Mouse (Mus musculus): ENCODE data around the gene Cavin4. TPM values are rescaled to one million over a fixed set of nuclear protein-coding genes. Genes with fewer than 3 reads are reported as not detected.

Cavin4 gene
- total and polyA plus RNA-seq, 2 experiments: not detected

DNA sequence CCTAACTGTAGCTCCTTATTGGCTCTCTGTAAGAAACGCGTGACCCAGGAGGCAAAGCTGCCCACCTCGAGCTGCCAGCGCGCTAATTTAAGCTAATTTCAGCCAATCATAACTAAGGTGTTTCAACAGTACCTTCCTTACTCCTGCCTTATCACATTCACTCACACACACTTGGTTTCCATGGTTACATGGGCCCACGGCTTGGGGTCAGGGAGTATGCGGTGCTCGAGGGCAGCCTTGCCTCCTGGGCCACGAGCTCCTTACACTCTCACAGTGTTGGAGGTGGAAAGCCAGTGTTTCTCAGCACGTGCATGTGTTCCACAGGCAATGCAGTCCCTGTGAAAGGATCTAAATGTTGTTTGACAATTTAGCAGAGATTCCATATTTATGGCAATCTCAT is 25.2 kb upstream of the Cavin4 start:
- Histone ChIP-seq H3K27me3 (ENCODE audit: control insufficient read depth, insufficient read depth, low read length) (no peaks in the 10 kb centered on the region), H3K4me1 (ENCODE audit: control insufficient read depth, insufficient read depth, low read length) (no peaks in the 10 kb centered on the region), H3K9ac (ENCODE audit: low read depth, low read length) (no peak overlapping the region), H3K27ac (replicated peaks; ENCODE audit: insufficient read depth, low read depth, low read length) (no peak overlapping the region), H3K36me3 (ENCODE audit: control insufficient read depth, insufficient read depth, low read length) (no peaks in the 10 kb centered on the region), H3K4me3 (ENCODE audit: insufficient read depth, low read depth, low read length) (no peak overlapping the region), H3K79me2 (ENCODE audit: control insufficient read depth, insufficient read depth, low read length) (no peaks in the 10 kb centered on the region)
- TF ChIP-seq POLR2A (IDR thresholded peaks at IDR 0.05; ENCODE audit: extremely low read depth, insufficient read depth, low read length) (no peak), CTCF (IDR thresholded peaks at IDR 0.05; ENCODE audit: low read depth, low read length) (no peak)
- DNase-seq (ENCODE audit: extremely low read depth, low read depth, low spot score): no peak
- WGBS: 89% methylated on average over 10 of the region's 10 CpGs

- H3K4me3 ChIP-seq (ENCODE audit: insufficient read depth, low read depth, low read length): no peak overlapping the region
- no peaks in the 10 kb centered on the region for H3K27me3 ChIP-seq (ENCODE audit: control insufficient read depth, insufficient read depth, low read length)
- H3K4me1 ChIP-seq (ENCODE audit: control insufficient read depth, insufficient read depth, low read length): no peaks in the 10 kb centered on the region
- H3K36me3 ChIP-seq (ENCODE audit: control insufficient read depth, insufficient read depth, low read length): no peaks in the 10 kb centered on the region
- WGBS: 95% methylated on average over 17 of the region's 17 CpGs
- DNase-seq (ENCODE audit: extremely low read depth, low read depth, low spot score): no peak
- H3K27ac ChIP-seq (replicated peaks; ENCODE audit: insufficient read depth, low read depth, low read length): no peak overlapping the region
- TF ChIP-seq CTCF (IDR thresholded peaks at IDR 0.05; ENCODE audit: low read depth, low read length): no peak
- no peak for TF ChIP-seq POLR2A (IDR thresholded peaks at IDR 0.05; ENCODE audit: extremely low read depth, insufficient read depth, low read length)
- H3K9ac ChIP-seq (ENCODE audit: low read depth, low read length): no peak overlapping the region
- no peaks in the 10 kb centered on the region for H3K79me2 ChIP-seq (ENCODE audit: control insufficient read depth, insufficient read depth, low read length)
These were observed 23.8 kb upstream of the Cavin4 start for GRCm38 (mm10) chr4:48639503-48639902.

DNA sequence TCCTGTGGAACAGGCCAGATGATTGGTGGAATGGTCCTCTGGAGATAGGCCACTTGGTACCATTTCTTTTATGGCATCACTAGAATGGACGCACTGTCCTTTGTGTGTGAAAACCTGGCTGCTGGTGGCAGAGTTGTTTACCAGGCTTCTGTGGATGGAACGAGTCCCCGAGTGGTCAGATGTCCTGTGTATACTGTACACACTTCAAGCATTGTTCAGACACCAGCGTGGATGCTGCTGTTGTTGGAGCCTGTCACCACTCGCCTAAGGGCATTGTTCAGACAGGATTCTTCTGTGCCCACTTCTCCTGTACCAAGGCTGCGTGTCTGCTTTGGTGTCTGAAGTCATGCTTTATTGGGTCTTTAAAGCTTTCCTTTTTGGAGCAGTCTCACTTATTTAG is 19.5 kb upstream of the Cavin4 start:
- H3K9ac ChIP-seq (ENCODE audit: low read depth, low read length): no peak overlapping the region
- 89% methylated on average over 6 of the region's 6 CpGs for WGBS
- no peaks in the 10 kb centered on the region for H3K27me3 ChIP-seq (ENCODE audit: control insufficient read depth, insufficient read depth, low read length)
- DNase-seq (ENCODE audit: extremely low read depth, low read depth, low spot score): no peak
- H3K4me3 ChIP-seq (ENCODE audit: insufficient read depth, low read depth, low read length): no peak overlapping the region
- no peak for TF ChIP-seq CTCF (IDR thresholded peaks at IDR 0.05; ENCODE audit: low read depth, low read length)
- TF ChIP-seq POLR2A (IDR thresholded peaks at IDR 0.05; ENCODE audit: extremely low read depth, insufficient read depth, low read length): no peak
- H3K79me2 ChIP-seq (ENCODE audit: control insufficient read depth, insufficient read depth, low read length): no peaks in the 10 kb centered on the region
- H3K36me3 ChIP-seq (ENCODE audit: control insufficient read depth, insufficient read depth, low read length): no peaks in the 10 kb centered on the region
- no peaks in the 10 kb centered on the region for H3K4me1 ChIP-seq (ENCODE audit: control insufficient read depth, insufficient read depth, low read length)
- no peak overlapping the region for H3K27ac ChIP-seq (replicated peaks; ENCODE audit: insufficient read depth, low read depth, low read length)

DNA sequence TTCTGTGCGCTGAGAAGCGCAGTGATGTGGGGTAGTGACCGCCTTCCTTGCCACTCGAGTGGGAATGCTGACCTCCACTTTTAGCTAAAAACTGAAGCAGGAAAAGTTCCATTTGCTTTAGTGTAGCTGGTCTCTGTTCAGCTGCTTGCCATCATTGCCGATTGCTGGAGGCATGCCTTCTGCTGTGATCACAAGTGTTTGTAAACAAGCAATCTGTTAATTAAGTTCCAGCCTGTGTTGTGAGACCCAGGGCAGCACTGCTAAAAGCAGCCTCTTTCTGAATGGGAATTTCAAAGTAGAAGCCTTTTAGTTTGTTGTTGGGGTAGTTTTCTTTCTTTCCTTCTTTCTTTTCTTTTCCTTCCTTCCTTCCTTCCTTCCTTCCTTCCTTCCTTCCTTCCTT is 17.2 kb upstream of the Cavin4 start:
- H3K36me3 ChIP-seq (ENCODE audit: control insufficient read depth, insufficient read depth, low read length): no peaks in the 10 kb centered on the region
- whole genome bisulfite sequencing: 92% methylated on average over 5 of the region's 5 CpGs
- TF ChIP-seq POLR2A (IDR thresholded peaks at IDR 0.05; ENCODE audit: extremely low read depth, insufficient read depth, low read length) (no peak), CTCF (IDR thresholded peaks at IDR 0.05; ENCODE audit: low read depth, low read length) (no peak)
- H3K9ac ChIP-seq (ENCODE audit: low read depth, low read length): no peak overlapping the region
- H3K79me2 ChIP-seq (ENCODE audit: control insufficient read depth, insufficient read depth, low read length): no peaks in the 10 kb centered on the region
- H3K27ac ChIP-seq (replicated peaks; ENCODE audit: insufficient read depth, low read depth, low read length): no peak overlapping the region
- H3K4me3 ChIP-seq (ENCODE audit: insufficient read depth, low read depth, low read length): no peak overlapping the region
- no peak for DNase-seq (ENCODE audit: extremely low read depth, low read depth, low spot score)
- H3K27me3 ChIP-seq (ENCODE audit: control insufficient read depth, insufficient read depth, low read length): no peaks in the 10 kb centered on the region
- H3K4me1 ChIP-seq (ENCODE audit: control insufficient read depth, insufficient read depth, low read length): no peaks in the 10 kb centered on the region

DNA sequence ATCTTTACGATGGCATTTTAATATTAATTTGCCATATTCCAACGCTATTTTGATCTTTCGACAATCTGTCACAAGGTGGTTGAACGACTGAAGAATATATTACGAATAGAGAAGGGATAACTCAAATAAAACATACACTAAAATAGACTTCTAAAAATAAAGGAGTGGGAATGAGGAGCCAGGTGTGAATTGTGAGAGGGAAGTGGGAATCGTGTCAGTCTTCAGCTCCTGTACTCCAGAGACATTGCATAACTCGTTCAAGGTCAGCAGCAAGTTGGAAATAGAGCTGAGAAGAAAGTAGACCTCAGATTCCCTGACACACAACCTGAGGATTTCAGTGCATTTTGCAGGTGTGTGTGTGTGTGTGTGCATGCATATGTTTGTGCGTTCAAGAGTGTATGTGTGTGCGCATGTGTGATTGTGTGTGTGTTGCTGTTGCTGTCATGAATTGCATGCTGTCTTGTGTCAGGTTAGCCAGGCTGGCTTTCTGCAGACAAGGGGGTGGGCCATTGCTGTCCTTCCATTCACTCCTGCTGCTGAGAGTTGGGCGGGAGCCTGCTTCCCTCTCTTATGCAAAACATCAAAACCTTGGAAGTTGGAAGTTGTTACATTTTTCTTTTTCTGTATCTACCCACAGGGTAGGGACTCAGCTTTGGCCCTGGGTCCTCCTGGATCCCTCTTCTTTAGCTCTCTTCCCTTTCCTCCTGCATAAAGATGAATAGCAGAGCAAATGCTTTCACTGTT is 12.5 kb upstream of the Cavin4 start:
- no peaks in the 10 kb centered on the region for H3K27me3 ChIP-seq (ENCODE audit: control insufficient read depth, insufficient read depth, low read length)
- WGBS: 87% methylated on average over 10 of the region's 10 CpGs
- H3K36me3 ChIP-seq (ENCODE audit: control insufficient read depth, insufficient read depth, low read length): no peaks in the 10 kb centered on the region
- no peak overlapping the region for H3K9ac ChIP-seq (ENCODE audit: low read depth, low read length)
- TF ChIP-seq POLR2A (IDR thresholded peaks at IDR 0.05; ENCODE audit: extremely low read depth, insufficient read depth, low read length) (no peak), CTCF (IDR thresholded peaks at IDR 0.05; ENCODE audit: low read depth, low read length) (no peak)
- no peak overlapping the region for H3K4me3 ChIP-seq (ENCODE audit: insufficient read depth, low read depth, low read length)
- no peaks in the 10 kb centered on the region for H3K79me2 ChIP-seq (ENCODE audit: control insufficient read depth, insufficient read depth, low read length)
- no peak for DNase-seq (ENCODE audit: extremely low read depth, low read depth, low spot score)
- no peaks in the 10 kb centered on the region for H3K4me1 ChIP-seq (ENCODE audit: control insufficient read depth, insufficient read depth, low read length)
- no peak overlapping the region for H3K27ac ChIP-seq (replicated peaks; ENCODE audit: insufficient read depth, low read depth, low read length)

- Histone ChIP-seq H3K27ac (replicated peaks; ENCODE audit: insufficient read depth, low read depth, low read length) (no peak overlapping the region), H3K4me1 (ENCODE audit: control insufficient read depth, insufficient read depth, low read length) (no peaks in the 10 kb centered on the region), H3K79me2 (ENCODE audit: control insufficient read depth, insufficient read depth, low read length) (no peaks in the 10 kb centered on the region), H3K9ac (ENCODE audit: low read depth, low read length) (no peak overlapping the region), H3K27me3 (ENCODE audit: control insufficient read depth, insufficient read depth, low read length) (no peaks in the 10 kb centered on the region), H3K4me3 (ENCODE audit: insufficient read depth, low read depth, low read length) (no peak overlapping the region), H3K36me3 (ENCODE audit: control insufficient read depth, insufficient read depth, low read length) (no peaks in the 10 kb centered on the region)
- TF ChIP-seq CTCF (IDR thresholded peaks at IDR 0.05; ENCODE audit: low read depth, low read length): no peak
- TF ChIP-seq POLR2A (IDR thresholded peaks at IDR 0.05; ENCODE audit: extremely low read depth, insufficient read depth, low read length): no peak
- no peak for DNase-seq (ENCODE audit: extremely low read depth, low read depth, low spot score)
- WGBS: 94% methylated on average over 4 of the region's 4 CpGs
These were observed 9.2 kb upstream of the Cavin4 start for GRCm38 (mm10) chr4:48654118-48654517.
